Mouse (Mus musculus) midbrain, embryonic 13.5 days (tissue): Measurements from ENCODE around the gene Ttll10. TPM values are rescaled to one million over a fixed set of nuclear protein-coding genes. Genes with fewer than 3 reads are reported as not detected.

Experiments used
- ATAC-seq: fragments of 200-750 bp; cut with Nextera tagmentation; 2 replicates; pipeline ENCODE4 v1.8.0; 2017; ENCODE audit warnings: mild to moderate bottlenecking, moderate TSS enrichment, moderate library complexity
- H3K27ac ChIP-seq: fragments of 300-500 bp; sonication (generic); 2 replicates; pipeline ENCODE4 v1.5.1; 2015; ENCODE audit warnings: inconsistent platforms, mild to moderate bottlenecking, moderate library complexity
- H3K27me3 ChIP-seq: fragments of 300-500 bp; sonication (generic); 2 replicates; pipeline ENCODE4 v1.6.1; 2015; ENCODE audit warnings: mild to moderate bottlenecking, inconsistent platforms
- H3K36me3 ChIP-seq: fragments of 300-500 bp; sonication (generic); 2 replicates; pipeline ENCODE4 v1.6.1; 2015; ENCODE audit warnings: mild to moderate bottlenecking, inconsistent platforms
- H3K4me1 ChIP-seq: fragments of 300-500 bp; sonication (generic); replicated peaks from 2 replicates; pipeline ENCODE4 v1.6.1; 2015; ENCODE audit warnings: inconsistent platforms
- H3K4me2 ChIP-seq: fragments of 300-500 bp; sonication (generic); replicated peaks from 2 replicates; pipeline ENCODE4 v1.6.1; 2015; ENCODE audit warnings: moderate library complexity, mild to moderate bottlenecking, inconsistent platforms
- H3K4me3 ChIP-seq: fragments of 300-500 bp; sonication (generic); replicated peaks from 2 replicates; pipeline ENCODE4 v1.5.1; 2015; ENCODE audit warnings: mild to moderate bottlenecking, inconsistent platforms
- H3K9ac ChIP-seq: fragments of 300-500 bp; sonication (generic); replicated peaks from 2 replicates; pipeline ENCODE4 v1.6.1; 2015; ENCODE audit warnings: mild to moderate bottlenecking, inconsistent platforms
- H3K9me3 ChIP-seq: fragments of 300-500 bp; sonication (generic); 2 replicates; pipeline ENCODE4 v1.6.1; 2016; ENCODE audit warnings: mild to moderate bottlenecking, inconsistent platforms
- WGBS: fragments of 180-500 bp; shearing (Covaris S2); methylation state at CpG from one replicate; pipeline ENCODE4 v1.1.7; 2015; 5-methylcytosine and 5-hydroxymethylcytosine counted together
- polyA plus RNA-seq: library from polyadenylated mRNA; unstranded; fragments of >200 nt; fragmentation: Nextera tagmentation; extraction: Ambion mirVana; gene quantifications from 2 replicates; pipeline ENCODE4 v1.2.1, GENCODE M21; 2015

Ttll10 gene
- polyA plus RNA-seq, 1 experiment from 2014 or later: not detected

GRCm38 (mm10) chr4:156033476-156034119 lies 25.6 kb downstream of the Ttll10 start:
- H3K27me3 ChIP-seq: peaks cover 29% of the 10 kb centered on the region
- H3K9ac ChIP-seq: no peak overlapping the region
- H3K4me1 ChIP-seq: peaks cover 33% of the 10 kb centered on the region
- 60% methylated on average over 6 of the region's 6 CpGs for WGBS
- ATAC-seq: no peak
- no peaks in the 10 kb centered on the region for H3K9me3 ChIP-seq
- H3K4me2 ChIP-seq: no peak overlapping the region
- no peak overlapping the region for H3K27ac ChIP-seq
- no peak overlapping the region for H3K4me3 ChIP-seq
- peaks cover 6% of the 10 kb centered on the region; the same call in 1 of the 2 replicates for H3K36me3 ChIP-seq

DNA sequence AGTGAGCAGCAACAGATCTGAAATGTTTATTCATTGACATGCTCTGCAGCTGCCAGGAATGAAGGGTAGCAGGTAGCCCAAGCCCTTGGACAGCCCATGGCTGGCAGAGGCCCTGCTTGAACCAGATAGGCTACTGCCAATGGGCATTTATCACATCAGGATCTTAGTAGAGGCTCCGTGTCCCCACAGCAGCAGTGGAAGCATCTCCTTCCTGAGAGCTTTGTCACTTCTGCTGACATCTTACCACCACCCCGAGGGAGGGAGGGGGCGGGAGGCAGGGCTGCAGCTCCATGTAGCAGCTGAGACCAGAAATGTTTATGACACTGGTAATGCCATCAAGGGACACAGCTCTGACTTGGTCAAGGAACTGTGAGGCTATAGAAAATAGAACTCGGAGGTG lies 26.4 kb downstream of the Ttll10 start:
- peak overlapping the region; percentile 70; the same call in 1 of the 2 replicates for H3K9ac ChIP-seq
- H3K4me1 ChIP-seq: peaks cover 33% of the 10 kb centered on the region
- no peak for ATAC-seq
- H3K36me3 ChIP-seq: peaks cover 13% of the 10 kb centered on the region
- H3K9me3 ChIP-seq: no peaks in the 10 kb centered on the region
- WGBS: 88% methylated on average over 4 of the region's 4 CpGs
- H3K4me2 ChIP-seq: peak overlapping the region; percentile 74
- H3K27me3 ChIP-seq: peaks cover 29% of the 10 kb centered on the region
- no peak overlapping the region for H3K27ac ChIP-seq
- H3K4me3 ChIP-seq: no peak overlapping the region

DNA sequence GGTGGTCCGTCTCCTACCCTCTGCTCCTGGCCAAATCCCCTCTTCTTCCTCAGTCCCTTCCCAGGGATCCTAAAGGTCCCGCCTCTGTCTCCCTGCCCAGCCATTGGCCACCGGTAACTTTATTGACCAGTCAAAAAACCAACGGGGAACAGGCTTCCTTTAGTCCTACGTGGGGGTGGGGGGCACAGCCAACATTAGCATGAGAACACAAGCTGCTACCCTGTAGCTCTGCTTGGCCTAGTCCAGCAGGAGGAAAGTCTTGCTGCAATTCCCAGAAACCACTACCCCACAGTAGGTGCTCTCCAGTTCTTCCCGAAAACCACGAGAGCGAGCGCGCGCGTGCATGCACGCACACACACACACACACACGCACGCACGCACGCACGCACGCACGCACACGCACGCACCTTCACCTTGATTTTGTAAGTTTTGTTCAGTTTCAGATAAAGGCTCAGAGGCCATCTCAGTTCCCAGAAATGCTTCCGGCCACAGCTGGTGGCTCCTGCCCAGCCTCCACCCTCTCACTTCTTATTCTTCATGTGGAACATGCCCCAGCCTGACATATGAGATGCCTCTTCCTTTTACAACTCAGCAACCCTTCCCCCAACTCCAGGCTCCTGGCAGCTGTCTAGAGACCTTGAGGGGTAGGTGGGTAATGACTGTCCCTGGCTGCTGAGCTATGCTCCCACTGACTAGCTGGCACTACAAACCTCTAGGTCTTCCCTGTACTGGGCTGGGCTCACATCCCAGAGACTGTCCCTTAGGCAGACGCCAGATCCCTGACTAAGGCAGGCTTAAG lies 27.4 kb downstream of the Ttll10 start:
- Histone ChIP-seq H3K9ac (peak overlapping the region; percentile 70), H3K27me3 (peaks cover 29% of the 10 kb centered on the region), H3K4me2 (peak overlapping the region; percentile 74), H3K4me3 (peak overlapping the region; percentile 53), H3K36me3 (peaks cover 21% of the 10 kb centered on the region), H3K9me3 (no peaks in the 10 kb centered on the region), H3K27ac (peak overlapping the region; percentile 90), H3K4me1 (peaks cover 33% of the 10 kb centered on the region)
- peak; percentile 95 for ATAC-seq
- 1% methylated on average over 24 of the region's 24 CpGs for WGBS

DNA sequence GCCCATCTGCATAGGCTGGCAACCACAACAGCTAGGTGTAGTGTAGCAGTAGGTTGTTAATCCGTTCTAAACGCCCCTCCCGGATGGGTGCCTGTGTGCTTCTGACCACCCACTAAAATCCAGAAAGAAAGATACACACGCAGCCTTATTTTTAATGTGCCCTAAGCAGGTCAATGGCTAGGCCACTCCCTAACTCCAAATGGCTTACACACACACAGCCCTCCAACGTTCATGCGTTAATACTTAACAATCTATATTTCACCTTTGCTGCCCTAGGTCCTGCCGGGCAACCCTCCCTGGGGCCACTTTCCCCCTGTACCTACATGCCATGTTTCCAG lies 28.0 kb downstream of the Ttll10 start:
- H3K36me3 ChIP-seq: peaks cover 26% of the 10 kb centered on the region
- peak overlapping the region; percentile 90 for H3K27ac ChIP-seq
- peaks cover 33% of the 10 kb centered on the region for H3K4me1 ChIP-seq
- 3% methylated on average over 7 of the region's 7 CpGs for WGBS
- peak overlapping the region; percentile 53 for H3K4me3 ChIP-seq
- H3K9ac ChIP-seq: peak overlapping the region; percentile 70
- H3K4me2 ChIP-seq: peak overlapping the region; percentile 74
- H3K9me3 ChIP-seq: no peaks in the 10 kb centered on the region
- H3K27me3 ChIP-seq: peaks cover 23% of the 10 kb centered on the region
- ATAC-seq: peak; percentile 15

DNA sequence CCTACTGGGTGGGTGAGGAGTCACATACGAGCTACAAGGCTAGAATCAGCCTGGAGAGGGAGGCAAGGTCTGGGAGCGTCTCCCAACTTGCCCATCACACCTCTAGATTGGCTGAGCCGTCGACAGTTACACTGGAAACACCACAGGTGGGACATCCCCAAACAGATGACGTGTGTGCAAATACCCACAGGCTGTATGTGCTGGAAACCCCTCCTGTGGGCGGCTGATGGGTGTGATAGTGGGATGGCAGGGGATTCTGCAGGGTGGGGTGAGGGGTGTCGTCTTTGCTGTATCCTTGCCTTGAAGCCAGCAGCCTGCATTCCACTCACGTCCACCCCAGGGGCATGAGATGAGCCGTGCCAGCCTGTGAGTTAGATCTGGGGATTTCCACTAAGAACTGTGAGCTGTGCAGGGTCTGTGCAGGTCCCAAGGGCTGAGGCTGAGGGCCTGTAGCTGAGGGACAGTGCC lies 28.5 kb downstream of the Ttll10 start:
- Histone ChIP-seq H3K4me3 (peak overlapping the region; percentile 53), H3K4me1 (peaks cover 33% of the 10 kb centered on the region), H3K27ac (peak overlapping the region; percentile 90), H3K4me2 (peak overlapping the region; percentile 74), H3K9ac (peak overlapping the region; percentile 70), H3K36me3 (peaks cover 31% of the 10 kb centered on the region), H3K27me3 (peaks cover 18% of the 10 kb centered on the region), H3K9me3 (no peaks in the 10 kb centered on the region)
- 65% methylated on average over 9 of the region's 9 CpGs for WGBS
- peak; percentile 29; the same call in 1 of the 2 replicates for ATAC-seq

DNA sequence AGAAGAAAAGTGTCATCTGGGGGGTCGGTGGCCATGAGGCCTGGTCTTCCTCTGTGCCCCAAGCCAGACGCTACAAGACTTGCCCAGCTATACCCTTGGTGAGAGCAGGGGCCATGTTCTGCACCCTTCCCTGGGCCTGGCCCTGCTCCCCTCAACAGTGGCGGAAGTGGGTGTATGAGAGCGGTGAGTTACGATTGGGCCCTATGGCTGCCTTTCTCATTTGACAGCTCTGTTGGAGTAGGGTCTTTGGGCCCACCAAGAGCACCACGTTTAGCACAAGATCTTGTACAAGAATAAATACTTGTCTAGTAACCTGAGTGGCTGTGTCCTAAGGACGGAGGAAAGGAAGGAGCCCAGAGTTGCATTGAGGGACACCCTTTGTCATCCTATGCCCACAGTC lies 30.6 kb downstream of the Ttll10 start:
- WGBS: 93% methylated on average over 7 of the region's 7 CpGs
- Histone ChIP-seq H3K4me3 (no peak overlapping the region), H3K4me2 (no peak overlapping the region), H3K27ac (no peak overlapping the region), H3K9ac (no peak overlapping the region), H3K27me3 (no peaks in the 10 kb centered on the region), H3K4me1 (peaks cover 25% of the 10 kb centered on the region), H3K9me3 (no peaks in the 10 kb centered on the region), H3K36me3 (peaks cover 34% of the 10 kb centered on the region)
- no peak for ATAC-seq

GRCm38 (mm10) chr4:156026013-156026412 lies 33.2 kb downstream of the Ttll10 start, which contains the start of gene Tnfrsf18:
Tnfrsf18 (plus strand) TSS chr4:156026164.
- WGBS: 79% methylated on average over 4 of the region's 4 CpGs
- H3K9ac ChIP-seq: no peak within 1 kb of the TSS
- ATAC-seq: no peak
- no peak within 1 kb of the TSS for H3K4me2 ChIP-seq
- no peak within 1 kb of the TSS for H3K4me3 ChIP-seq
- no peaks in the 10 kb centered on the region for H3K9me3 ChIP-seq
- H3K27ac ChIP-seq: no peak within 1 kb of the TSS
- peaks cover 44% of the 10 kb centered on the region for H3K36me3 ChIP-seq
- H3K27me3 ChIP-seq: no peaks in the 10 kb centered on the region
- H3K4me1 ChIP-seq: peaks cover 8% of the 10 kb centered on the region

GRCm38 (mm10) chr4:156024184-156024583 lies 35.0 kb downstream of the Ttll10 start:
- Histone ChIP-seq H3K9me3 (no peaks in the 10 kb centered on the region), H3K4me1 (no peaks in the 10 kb centered on the region), H3K4me3 (no peak overlapping the region), H3K4me2 (no peak overlapping the region), H3K9ac (no peak overlapping the region), H3K36me3 (peaks cover 45% of the 10 kb centered on the region), H3K27me3 (no peaks in the 10 kb centered on the region), H3K27ac (no peak overlapping the region)
- ATAC-seq: no peak
- 95% methylated on average over 7 of the region's 7 CpGs for WGBS

DNA sequence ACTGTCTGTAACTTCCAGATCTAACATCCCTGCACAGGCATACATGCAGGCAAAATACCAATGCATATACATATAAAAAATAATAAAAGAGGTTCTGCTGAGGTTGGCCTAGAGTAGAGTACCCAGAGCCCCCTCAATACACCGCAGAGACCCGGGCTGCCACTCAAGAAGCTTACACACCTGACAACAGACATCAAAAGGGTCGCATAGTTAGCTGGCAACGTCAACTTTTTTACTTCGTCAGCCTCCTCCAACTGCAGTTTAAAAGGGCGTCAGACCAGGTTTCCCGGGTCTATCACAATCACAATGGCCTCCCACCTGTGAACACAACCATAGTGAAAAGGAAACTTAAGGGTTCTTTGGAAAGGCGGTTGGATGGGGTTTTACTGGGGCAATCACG lies 35.7 kb downstream of the Ttll10 start:
- no peak for ATAC-seq
- H3K9ac ChIP-seq: no peak overlapping the region
- H3K9me3 ChIP-seq: no peaks in the 10 kb centered on the region
- no peak overlapping the region for H3K27ac ChIP-seq
- peaks cover 43% of the 10 kb centered on the region for H3K36me3 ChIP-seq
- no peaks in the 10 kb centered on the region for H3K4me1 ChIP-seq
- H3K4me2 ChIP-seq: no peak overlapping the region
- no peak overlapping the region for H3K4me3 ChIP-seq
- H3K27me3 ChIP-seq: no peaks in the 10 kb centered on the region
- 86% methylated on average over 9 of the region's 9 CpGs for WGBS

GRCm38 (mm10) chr4:156021942-156022419 lies 37.2 kb downstream of the Ttll10 start:
- ATAC-seq: no peak
- Histone ChIP-seq H3K36me3 (peaks cover 28% of the 10 kb centered on the region), H3K27ac (no peak overlapping the region), H3K4me3 (no peak overlapping the region), H3K4me2 (no peak overlapping the region), H3K4me1 (no peaks in the 10 kb centered on the region), H3K27me3 (no peaks in the 10 kb centered on the region), H3K9ac (no peak overlapping the region), H3K9me3 (no peaks in the 10 kb centered on the region)
- 87% methylated on average over 9 of the region's 9 CpGs for WGBS

GRCm38 (mm10) chr4:156021381-156021780 lies 37.8 kb downstream of the Ttll10 start:
- no peak for ATAC-seq
- H3K9me3 ChIP-seq: no peaks in the 10 kb centered on the region
- no peaks in the 10 kb centered on the region for H3K27me3 ChIP-seq
- H3K9ac ChIP-seq: no peak overlapping the region
- no peaks in the 10 kb centered on the region for H3K4me1 ChIP-seq
- H3K4me2 ChIP-seq: no peak overlapping the region
- no peak overlapping the region for H3K4me3 ChIP-seq
- peaks cover 27% of the 10 kb centered on the region for H3K36me3 ChIP-seq
- H3K27ac ChIP-seq: no peak overlapping the region
- 83% methylated on average over 3 of the region's 3 CpGs for WGBS

DNA sequence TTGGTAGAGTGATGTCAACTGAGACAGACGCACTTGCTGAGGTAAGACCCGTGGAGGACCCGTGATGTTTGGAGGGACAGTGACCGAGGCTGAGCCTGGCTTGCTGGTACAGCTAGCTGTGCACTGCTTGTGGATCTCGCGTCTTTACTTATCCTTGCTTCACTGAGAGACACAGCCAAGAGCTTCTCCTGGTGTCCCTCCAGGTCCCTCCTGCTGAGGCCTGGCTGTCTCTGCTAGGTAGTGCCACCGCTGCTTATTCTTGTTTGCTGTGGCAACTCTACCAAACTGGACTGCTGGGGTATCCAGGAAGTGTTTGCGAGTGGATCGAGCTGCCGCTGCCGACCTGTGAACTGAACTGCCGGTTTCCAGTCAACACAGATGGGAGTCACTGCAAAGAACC lies 39.4 kb downstream of the Ttll10 start:
- ATAC-seq: no peak
- WGBS: 93% methylated on average over 12 of the region's 12 CpGs
- no peak overlapping the region for H3K4me2 ChIP-seq
- H3K4me3 ChIP-seq: no peak overlapping the region
- no peak overlapping the region for H3K27ac ChIP-seq
- H3K4me1 ChIP-seq: no peaks in the 10 kb centered on the region
- no peaks in the 10 kb centered on the region for H3K27me3 ChIP-seq
- peaks cover 29% of the 10 kb centered on the region for H3K36me3 ChIP-seq
- no peaks in the 10 kb centered on the region for H3K9me3 ChIP-seq
- no peak overlapping the region for H3K9ac ChIP-seq
